Mouse (Mus musculus) mouse trophoblast stem cell (cell line): ENCODE results near the gene Kcnq5.

Experiments used
- in situ Hi-C, 2 experiments: fragments of 300-500 bp; cut with MseI, MboI; formaldehyde crosslinking; loops; 2 replicates in 1 of 2; 3 replicates in 1 of 2; pipeline ENCODE4 v1.15.1; 2025

The Kcnq5 gene

GRCm38 (mm10) chr1:21961251-21962082, at the start of gene Kcnq5:
TSS of gene Kcnq5 (minus strand) at chr1:21961942.
- in situ Hi-C loops = loop anchor here in 1 of 2 experiments (25.0 kb wide), 1 partner anchor 499 kb away; no protein-coding TSS in a partner anchor

DNA sequence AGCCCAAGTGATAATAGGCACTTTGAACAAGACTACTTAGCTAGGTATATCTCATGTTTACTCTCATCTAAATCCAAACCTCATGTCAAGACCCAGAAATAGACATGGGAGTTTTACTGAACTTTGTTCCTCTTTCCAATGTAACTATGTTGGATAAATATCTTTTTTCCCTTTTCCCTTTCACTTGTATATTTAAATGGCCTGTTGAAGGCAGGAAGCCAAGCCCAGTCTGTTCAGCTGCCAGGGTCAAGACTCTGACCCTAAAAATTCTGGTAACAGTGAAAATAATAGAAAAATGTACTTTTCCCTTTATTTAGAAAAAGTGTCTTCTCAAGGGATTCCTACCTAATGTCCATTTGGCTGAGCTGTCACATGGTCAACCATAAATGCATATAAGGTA, 18.0 kb upstream of the Kcnq5 start:
- in situ Hi-C loops = no loop called here

GRCm38 (mm10) chr1:21979292-21979691, 17.6 kb upstream of the Kcnq5 start:
- in situ Hi-C loops = no loop called here

- in situ Hi-C loops = loop anchor here in 1 of 2 experiments (25.0 kb wide), 1 partner anchor 512 kb away; no protein-coding TSS in a partner anchor
Observed at GRCm38 (mm10) chr1:21974040-21974439, 12.3 kb upstream of the Kcnq5 start.

- in situ Hi-C loops = loop anchor here in 1 of 2 experiments (25.0 kb wide), 1 partner anchor 505 kb away; no protein-coding TSS in a partner anchor
Observed at GRCm38 (mm10) chr1:21967139-21967538, 5.4 kb upstream of the Kcnq5 start.

DNA sequence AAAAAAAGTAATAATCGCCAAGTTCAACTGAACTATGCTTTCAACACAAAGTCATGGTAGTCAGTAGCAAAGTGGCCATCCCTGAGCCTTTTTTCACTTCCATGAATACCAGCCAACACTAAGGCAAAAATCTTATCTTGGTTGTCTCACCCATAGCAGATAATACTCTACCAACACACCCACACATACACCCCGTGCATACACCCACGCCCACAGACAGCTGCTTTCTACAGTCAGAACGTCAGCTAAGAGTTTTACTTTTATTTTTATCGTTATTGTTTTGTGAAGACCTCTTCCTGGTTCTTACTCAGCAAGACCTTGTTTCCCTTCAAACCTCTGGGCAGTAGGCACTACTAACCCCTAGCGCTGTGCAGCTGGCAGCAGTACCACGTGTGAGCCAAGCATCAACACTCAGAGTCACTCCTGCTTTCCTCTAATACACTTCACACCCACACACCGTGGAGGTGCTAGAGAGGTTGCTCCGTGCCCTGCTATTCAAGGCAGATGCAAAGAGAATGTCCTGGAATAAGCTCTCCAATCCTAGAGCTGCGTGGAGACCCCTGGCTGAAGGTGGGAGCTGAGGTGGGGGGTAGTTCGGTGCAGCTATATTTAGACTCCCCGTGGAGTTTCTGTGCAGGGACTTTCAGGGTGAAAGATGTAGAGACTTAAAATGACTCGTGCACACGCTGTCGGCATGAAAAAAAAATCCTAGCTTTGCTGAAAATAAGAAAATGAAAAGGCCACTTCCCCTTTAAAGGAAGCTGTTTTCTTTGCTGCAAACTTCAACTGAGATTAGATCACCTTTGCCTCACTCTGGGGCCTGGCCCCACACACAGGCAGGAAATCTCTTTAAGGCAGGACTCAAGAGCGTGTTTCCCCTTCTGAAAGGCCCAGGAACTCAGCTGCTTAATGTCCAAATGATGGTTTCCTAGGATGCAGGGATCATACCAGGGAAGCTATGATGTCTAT, 1.4 kb upstream of the Kcnq5 start:
- in situ Hi-C loops = loop anchor here in 1 of 2 experiments (25.0 kb wide), 1 partner anchor 501 kb away; no protein-coding TSS in a partner anchor

GRCm38 (mm10) chr1:21962083-21962471, 335 bp upstream of the Kcnq5 start:
- in situ Hi-C loops = loop anchor here in 1 of 2 experiments (25.0 kb wide), 1 partner anchor 500 kb away; no protein-coding TSS in a partner anchor

- in situ Hi-C loops = loop anchor here in 1 of 2 experiments (25.0 kb wide), 1 partner anchor 498 kb away; no protein-coding TSS in a partner anchor
Observed at GRCm38 (mm10) chr1:21960421-21961250, 1.1 kb downstream of the Kcnq5 start.

- in situ Hi-C loops = loop anchor here in 1 of 2 experiments (25.0 kb wide), 1 partner anchor 497 kb away; no protein-coding TSS in a partner anchor
Observed at GRCm38 (mm10) chr1:21959648-21960285, 2.0 kb downstream of the Kcnq5 start.

DNA sequence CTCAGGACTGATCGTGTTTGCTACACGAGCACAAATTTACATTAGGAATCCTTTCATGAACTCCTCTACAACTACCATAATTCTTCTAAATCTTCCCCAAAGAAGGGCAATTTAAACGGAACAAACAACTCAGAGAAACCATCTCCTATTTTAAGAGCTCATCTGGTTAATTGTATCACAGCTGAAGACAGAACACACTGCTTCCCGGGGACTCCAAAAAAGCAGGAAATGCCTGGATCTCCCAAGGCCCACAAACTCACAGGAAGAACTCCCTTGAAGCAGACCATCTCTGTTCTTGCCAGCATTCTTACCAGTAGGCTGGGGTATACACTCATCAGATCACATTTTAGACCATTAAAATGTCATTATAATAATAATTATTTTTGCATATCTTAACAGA, 3.7 kb downstream of the Kcnq5 start:
- in situ Hi-C loops = loop anchor here in 1 of 2 experiments (25.0 kb wide), 1 partner anchor 496 kb away; no protein-coding TSS in a partner anchor

DNA sequence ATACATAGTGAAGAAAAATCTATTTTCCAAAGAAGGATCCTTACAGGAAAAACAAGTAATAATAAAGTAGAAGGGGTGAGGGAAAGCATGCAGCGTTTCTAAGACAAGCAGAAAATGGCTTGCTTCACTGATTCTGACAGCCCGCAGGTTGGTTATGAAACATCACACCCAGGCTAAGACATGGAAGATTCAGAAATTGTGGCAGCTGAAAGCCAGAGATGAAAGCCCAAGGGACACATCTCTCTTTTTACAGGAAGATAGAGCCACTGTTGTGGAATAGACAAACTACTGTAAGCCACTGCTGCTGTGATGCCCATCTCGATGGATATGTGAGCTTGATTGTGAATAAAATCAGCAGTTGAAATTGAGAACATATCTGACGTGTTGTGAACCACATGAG, 20.9 kb downstream of the Kcnq5 start:
- in situ Hi-C loops = no loop called here

GRCm38 (mm10) chr1:21927182-21927581, 34.6 kb downstream of the Kcnq5 start:
- in situ Hi-C loops = no loop called here

- in situ Hi-C loops = no loop called here
Observed at GRCm38 (mm10) chr1:21923293-21923642, 38.5 kb downstream of the Kcnq5 start.

GRCm38 (mm10) chr1:21922578-21923292, 39.0 kb downstream of the Kcnq5 start:
- in situ Hi-C loops = no loop called here

GRCm38 (mm10) chr1:21919276-21919675, 42.5 kb downstream of the Kcnq5 start:
- in situ Hi-C loops = no loop called here

- in situ Hi-C loops = no loop called here
Observed at GRCm38 (mm10) chr1:21896067-21896719, 65.5 kb downstream of the Kcnq5 start.

DNA sequence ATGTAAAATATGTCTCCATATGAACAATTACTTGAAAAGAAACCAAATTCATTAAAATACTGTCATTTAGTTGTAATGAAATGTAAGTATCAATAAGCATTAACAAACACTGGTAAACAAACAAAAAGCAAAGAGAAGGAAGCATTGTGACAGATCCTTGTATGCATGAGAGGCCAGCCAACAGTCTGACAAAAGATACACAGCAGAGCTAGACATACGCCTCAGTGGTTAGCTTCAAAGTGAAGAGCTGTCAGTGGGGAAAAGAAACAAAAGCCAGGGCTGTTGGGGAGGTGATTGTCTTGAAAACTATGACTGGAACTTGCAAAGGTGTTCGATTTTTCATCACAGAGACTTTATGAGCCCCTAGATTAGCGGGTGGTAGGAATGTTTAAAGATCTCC, 78.0 kb downstream of the Kcnq5 start:
- in situ Hi-C loops = no loop called here

GRCm38 (mm10) chr1:21870889-21871288, 90.9 kb downstream of the Kcnq5 start:
- in situ Hi-C loops = no loop called here

- in situ Hi-C loops = no loop called here
Observed at GRCm38 (mm10) chr1:21868484-21868883, 93.3 kb downstream of the Kcnq5 start.
